Mouse (Mus musculus) heart, embryonic 16.5 days (tissue): ENCODE measurements at regions not wholly inside any gene's neighbourhood (a gene's known extent, or its start where the extent isn't known, plus 50 kb on each side); places are given as distances from the start of the nearest gene placed in this dataset.
"Not testable (repeated sequence)": the region's sequence is repeated elsewhere in the genome, so short reads cannot be mapped to it uniquely, and the experiment has no call there.

Experiments
- ATAC-seq: fragments of 200-750 bp; cut with Nextera tagmentation; replicated peaks from 2 replicates; pipeline ENCODE4 v1.8.0; 2017; ENCODE audit warnings: moderate number of reproducible peaks; ENCODE audit not compliant: insufficient read depth, low FRiP score; ENCODE audit errors: extremely low read depth
- H3K27ac ChIP-seq: fragments of 300-500 bp; sonication (generic); 2 replicates; pipeline ENCODE4 v1.5.1; 2014; ENCODE audit warnings: mild to moderate bottlenecking, low read length, control low read depth, moderate library complexity
- H3K27me3 ChIP-seq: fragments of 300-500 bp; sonication (generic); 2 replicates; pipeline ENCODE4 v1.6.1; 2014; ENCODE audit warnings: low read length, mixed read lengths; ENCODE audit not compliant: control insufficient read depth, insufficient read depth
- H3K36me3 ChIP-seq: fragments of 300-500 bp; sonication (generic); 2 replicates; pipeline ENCODE4 v1.6.1; 2014; ENCODE audit not compliant: control insufficient read depth, insufficient read depth
- H3K4me1 ChIP-seq: fragments of 300-500 bp; sonication (generic); 2 replicates; pipeline ENCODE4 v1.6.1; 2014; ENCODE audit warnings: low read length, mixed read lengths; ENCODE audit not compliant: control insufficient read depth, insufficient read depth
- H3K4me2 ChIP-seq: fragments of 300-500 bp; sonication (generic); 2 replicates; pipeline ENCODE4 v1.6.1; 2014; ENCODE audit warnings: low read depth, mild to moderate bottlenecking, control low read depth, low read length
- H3K4me3 ChIP-seq: fragments of 300-500 bp; sonication (generic); 2 replicates; pipeline ENCODE4 v1.5.1; 2014; ENCODE audit warnings: mild to moderate bottlenecking, control low read depth, low read length
- H3K9ac ChIP-seq: fragments of 300-500 bp; sonication (generic); 2 replicates; pipeline ENCODE4 v1.6.1; 2014; ENCODE audit warnings: low read length, control low read depth
- H3K9me3 ChIP-seq: fragments of 300-500 bp; sonication (generic); replicated peaks from 2 replicates; pipeline ENCODE4 v1.6.1; 2016; ENCODE audit warnings: low read length; ENCODE audit not compliant: control insufficient read depth
- WGBS: fragments of 180-500 bp; shearing (Covaris S2); extraction: QIAGEN DNeasy Blood & Tissue Kit; methylation state at CpG from one replicate; pipeline ENCODE4 v1.1.7; 2014; 5-methylcytosine and 5-hydroxymethylcytosine counted together

GRCm38 (mm10) chr7:75394866-75395580 lies 60.3 kb upstream of the Akap13 start:
- H3K4me3 ChIP-seq = peak overlapping the region; percentile 6; the same call in 1 of the 2 replicates
- H3K36me3 ChIP-seq = no peaks in the 10 kb centered on the region
- WGBS = 23% methylated on average over 8 of the region's 8 CpGs
- peak overlapping the region; percentile 77 for H3K27ac ChIP-seq
- H3K4me1 ChIP-seq = peaks cover 37% of the 10 kb centered on the region
- H3K9me3 ChIP-seq = no peaks in the 10 kb centered on the region
- H3K9ac ChIP-seq = peak overlapping the region; percentile 2; the same call in 1 of the 2 replicates
- no peaks in the 10 kb centered on the region for H3K27me3 ChIP-seq
- peak overlapping the region; percentile 32 for H3K4me2 ChIP-seq
- no peak; the same call in 1 of the 2 replicates for ATAC-seq

- Histone ChIP-seq H3K9ac (no peak overlapping the region; the same call in 1 of the 2 replicates), H3K36me3 (no peaks in the 10 kb centered on the region), H3K4me2 (no peak overlapping the region), H3K27me3 (no peaks in the 10 kb centered on the region), H3K9me3 (no peaks in the 10 kb centered on the region), H3K4me1 (peaks cover 42% of the 10 kb centered on the region), H3K4me3 (no peak overlapping the region), H3K27ac (peak overlapping the region; percentile 62)
- ATAC-seq = peak; percentile 37; the same call in 1 of the 2 replicates
- 11% methylated on average over 7 of the region's 7 CpGs for WGBS
Measured at GRCm38 (mm10) chr7:75397559-75397958, 57.8 kb upstream of the Akap13 start.

- H3K36me3 ChIP-seq, H3K4me3 ChIP-seq, ATAC-seq, H3K27me3 ChIP-seq, H3K9ac ChIP-seq, H3K4me2 ChIP-seq, H3K9me3 ChIP-seq: not testable (repeated sequence)
- 69% methylated on average over 2 of the region's 2 CpGs for WGBS
- Histone ChIP-seq H3K4me1 (peaks cover 42% of the 10 kb centered on the region), H3K27ac (peak overlapping the region; percentile 58)
Measured at GRCm38 (mm10) chr7:75398480-75398879, 56.9 kb upstream of the Akap13 start.

DNA sequence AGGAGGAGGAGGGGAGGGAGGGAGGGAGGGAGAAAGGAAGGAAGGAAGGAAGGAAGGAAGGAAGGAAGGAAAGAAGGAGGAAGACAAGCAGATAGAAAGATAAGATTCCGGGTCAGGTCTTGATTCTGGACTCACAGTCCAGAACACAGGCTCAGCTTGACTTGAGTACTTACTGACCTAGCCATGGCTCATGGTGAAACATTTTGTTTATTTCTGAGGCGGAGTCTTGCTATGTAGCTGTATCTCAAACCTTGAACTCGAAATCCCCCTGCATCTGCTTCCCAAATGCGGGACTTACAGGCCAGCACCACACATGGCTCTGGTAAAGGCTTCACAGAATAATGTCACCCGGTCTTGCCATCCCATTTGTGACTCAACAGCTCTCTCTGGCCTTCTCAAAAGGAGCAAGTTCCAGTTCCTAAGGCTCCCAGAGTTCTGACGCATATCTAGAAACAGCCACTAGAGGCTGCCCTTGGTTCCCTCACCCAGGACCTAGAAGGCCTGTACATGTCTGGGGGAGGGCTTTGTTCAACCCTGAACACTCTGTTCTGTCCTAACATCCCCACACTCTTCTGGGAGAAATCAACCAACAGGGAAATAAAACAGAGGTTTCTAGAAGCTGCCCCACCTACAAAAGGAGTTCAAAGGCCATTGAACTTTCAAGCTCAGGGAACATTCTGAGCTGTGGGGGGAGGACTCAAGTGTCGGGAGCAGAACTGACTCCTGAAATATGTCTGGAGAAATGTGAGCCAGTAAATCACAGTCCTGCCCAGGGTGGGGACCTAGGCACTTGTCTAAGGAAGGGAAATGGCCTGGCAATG lies 56.2 kb upstream of the Akap13 start:
- peaks cover 4% of the 10 kb centered on the region; the same call in 1 of the 2 replicates for H3K9me3 ChIP-seq
- H3K9ac ChIP-seq = peak overlapping the region; percentile 53; the same call in 1 of the 2 replicates
- H3K4me2 ChIP-seq = no peak overlapping the region
- H3K4me1 ChIP-seq = peaks cover 40% of the 10 kb centered on the region
- no peaks in the 10 kb centered on the region for H3K27me3 ChIP-seq
- peak; percentile 84 for ATAC-seq
- 38% methylated on average over 7 of the region's 7 CpGs for WGBS
- H3K36me3 ChIP-seq = no peaks in the 10 kb centered on the region
- peak overlapping the region; percentile 81 for H3K27ac ChIP-seq
- no peak overlapping the region for H3K4me3 ChIP-seq

- peaks cover 4% of the 10 kb centered on the region; the same call in 1 of the 2 replicates for H3K9me3 ChIP-seq
- H3K9ac ChIP-seq = no peak overlapping the region
- no peak overlapping the region for H3K4me2 ChIP-seq
- no peak for ATAC-seq
- no peak overlapping the region for H3K4me3 ChIP-seq
- H3K27me3 ChIP-seq = no peaks in the 10 kb centered on the region
- peaks cover 32% of the 10 kb centered on the region for H3K4me1 ChIP-seq
- 72% methylated on average over 2 of the region's 2 CpGs for WGBS
- H3K27ac ChIP-seq = peak overlapping the region; percentile 81; the same call in 1 of the 2 replicates
- no peaks in the 10 kb centered on the region for H3K36me3 ChIP-seq
Measured at GRCm38 (mm10) chr7:75400471-75400870, 54.9 kb upstream of the Akap13 start.

GRCm38 (mm10) chr7:75404955-75405354 lies 50.4 kb upstream of the Akap13 start:
- WGBS = 48% methylated on average over 3 of the region's 3 CpGs
- ATAC-seq = peak; percentile 90

More at GRCm38 (mm10) chr7:75404955-75405354, 50.4 kb upstream of the Akap13 start:
- Histone ChIP-seq H3K9me3 (peaks cover 4% of the 10 kb centered on the region; the same call in 1 of the 2 replicates), H3K9ac (no peak overlapping the region), H3K36me3 (no peaks in the 10 kb centered on the region), H3K4me1 (peaks cover 8% of the 10 kb centered on the region), H3K27me3 (no peaks in the 10 kb centered on the region), H3K27ac (peak overlapping the region; percentile 93), H3K4me2 (no peak overlapping the region), H3K4me3 (no peak overlapping the region)
